Mouse (Mus musculus) forebrain, embryonic 11.5 days (tissue): ENCODE measurements at regions not wholly inside any gene's neighbourhood (a gene's known extent, or its start where the extent isn't known, plus 50 kb on each side); places are given as distances from the start of the nearest gene placed in this dataset.

Source experiments
- ATAC-seq: fragments of 200-750 bp; cut with Nextera tagmentation; replicated peaks from 2 replicates; pipeline ENCODE4 v1.8.0; 2017; ENCODE audit warnings: moderate TSS enrichment; ENCODE audit not compliant: low FRiP score
- DNase-seq: peaks from one replicate; pipeline ENCODE4 v3.0.0-alpha.2; 2017; ENCODE audit warnings: low spot score
- H3K27ac ChIP-seq: fragments of 300-500 bp; sonication (generic); 2 replicates; pipeline ENCODE4 v1.5.1; 2014; ENCODE audit warnings: low read depth, low read length
- H3K27me3 ChIP-seq: fragments of 300-500 bp; sonication (generic); 2 replicates; pipeline ENCODE4 v1.6.1; 2014; ENCODE audit warnings: mild to moderate bottlenecking, low read length, mixed read lengths; ENCODE audit not compliant: control insufficient read depth, insufficient read depth
- H3K36me3 ChIP-seq: fragments of 300-500 bp; sonication (generic); 2 replicates; pipeline ENCODE4 v1.6.1; 2014; ENCODE audit warnings: mild to moderate bottlenecking, low read length, moderate library complexity, mixed read lengths; ENCODE audit not compliant: control insufficient read depth, insufficient read depth
- H3K4me1 ChIP-seq: fragments of 300-500 bp; sonication (generic); replicated peaks from 2 replicates; pipeline ENCODE4 v1.6.1; 2014; ENCODE audit warnings: low read length, mixed read lengths; ENCODE audit not compliant: control insufficient read depth, insufficient read depth
- H3K4me2 ChIP-seq: fragments of 300-500 bp; sonication (generic); 2 replicates; pipeline ENCODE4 v1.6.1; 2014; ENCODE audit warnings: low read depth, mild to moderate bottlenecking, low read length, moderate library complexity, mixed read lengths; ENCODE audit not compliant: severe bottlenecking
- H3K4me3 ChIP-seq: fragments of 300-500 bp; sonication (generic); 2 replicates; pipeline ENCODE4 v1.5.1; 2014; ENCODE audit warnings: low read depth, low read length
- H3K9ac ChIP-seq: fragments of 300-500 bp; sonication (generic); 2 replicates; pipeline ENCODE4 v1.6.1; 2014; ENCODE audit warnings: low read length
- H3K9me3 ChIP-seq: fragments of 300-500 bp; sonication (generic); 2 replicates; pipeline ENCODE4 v1.6.1; 2016; ENCODE audit warnings: low read length, mixed read lengths; ENCODE audit not compliant: control insufficient read depth
- WGBS: fragments of 180-500 bp; shearing (Covaris S2); extraction: QIAGEN DNeasy Blood & Tissue Kit; methylation state at CpG from one replicate; pipeline ENCODE4 v1.1.7; 2014; 5-methylcytosine and 5-hydroxymethylcytosine counted together

DNA sequence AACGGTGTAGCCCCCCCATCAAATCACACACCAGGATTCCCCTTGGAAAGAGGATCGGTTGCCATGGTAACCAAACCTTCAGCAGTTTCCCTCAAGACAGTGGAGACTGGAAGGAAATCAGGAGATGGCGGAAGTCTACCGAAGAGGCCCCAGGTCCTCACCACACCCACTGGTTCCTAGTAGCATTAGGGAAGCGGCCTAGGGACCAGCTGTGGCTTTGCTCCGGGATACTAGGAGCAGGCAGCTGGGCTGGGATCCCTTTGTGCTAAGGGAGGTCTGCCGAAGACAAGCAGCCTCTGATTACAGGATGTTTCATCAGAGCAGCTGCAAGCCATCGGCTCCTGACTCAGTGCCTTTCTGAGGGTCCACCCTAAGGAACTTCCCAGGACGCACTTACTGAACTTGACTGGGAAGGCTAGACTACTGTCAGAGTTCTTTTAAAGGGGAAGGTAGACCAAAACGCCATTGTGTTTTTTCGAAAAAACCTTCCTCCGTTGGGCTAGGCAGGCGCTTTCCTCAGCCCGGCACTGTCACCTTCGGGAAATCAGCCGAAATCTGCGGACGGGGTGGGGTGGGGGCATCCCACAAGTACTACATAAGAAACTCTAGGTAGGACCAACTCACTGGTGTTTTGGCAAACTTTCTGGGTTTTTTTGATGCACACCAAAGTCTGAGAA lies 139.9 kb downstream of the Mtx2 start:
- 31% methylated on average over 18 of the region's 18 CpGs for WGBS
- no peak for ATAC-seq
- Histone ChIP-seq H3K4me2 (peak overlapping the region; percentile 0; the same call in 1 of the 2 replicates), H3K4me1 (0 out of 2 replicates have a peak, but pooled peaks cover 3% of the 10 kb centered on the region), H3K36me3 (no peaks in the 10 kb centered on the region), H3K4me3 (no peak overlapping the region), H3K9me3 (no peaks in the 10 kb centered on the region), H3K27ac (no peak overlapping the region), H3K9ac (no peak overlapping the region), H3K27me3 (peaks cover 3% of the 10 kb centered on the region; the same call in 1 of the 2 replicates)
- peak; percentile 57 for DNase-seq

DNA sequence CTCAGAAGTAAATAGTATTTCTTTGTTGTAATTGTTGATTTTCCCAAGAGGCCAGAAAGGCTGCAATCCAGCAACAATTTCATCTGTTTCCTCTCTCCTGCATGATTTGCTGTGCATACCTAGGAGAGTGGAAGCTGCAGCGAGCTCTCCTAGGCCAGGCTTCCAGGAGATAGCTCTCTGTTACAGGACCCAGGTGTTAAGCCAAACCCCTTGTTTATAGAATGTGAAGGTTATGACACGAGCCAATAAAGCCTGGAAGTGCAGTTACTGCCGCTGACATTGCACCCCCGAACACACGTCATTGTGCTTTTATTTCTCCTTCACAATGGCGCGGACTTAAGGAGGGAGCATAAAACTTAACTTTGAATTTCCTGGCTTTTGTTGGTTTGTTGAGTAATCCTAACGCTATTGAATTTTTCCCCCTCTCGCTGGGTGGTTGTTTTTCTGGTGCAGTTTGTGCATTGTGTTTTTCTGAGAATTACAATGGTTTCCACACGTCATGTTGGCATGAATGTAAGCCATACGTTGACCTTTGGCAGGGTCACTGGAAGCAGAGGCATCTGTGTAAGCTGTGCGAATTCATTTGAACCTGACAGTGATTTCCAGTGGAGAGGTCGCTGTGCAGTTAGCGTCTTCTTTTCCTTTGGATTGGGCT lies 145.1 kb downstream of the Mtx2 start:
- H3K27ac ChIP-seq: no peak overlapping the region
- WGBS: 51% methylated on average over 14 of the region's 14 CpGs
- H3K4me1 ChIP-seq: 0 out of 2 replicates have a peak, but pooled peaks cover 2% of the 10 kb centered on the region
- DNase-seq (no peak), ATAC-seq (no peak)
- no peak overlapping the region for H3K4me3 ChIP-seq
- no peaks in the 10 kb centered on the region for H3K36me3 ChIP-seq
- no peaks in the 10 kb centered on the region for H3K9me3 ChIP-seq
- peaks cover under 1% of the 10 kb centered on the region; the same call in 1 of the 2 replicates for H3K27me3 ChIP-seq
- no peak overlapping the region for H3K9ac ChIP-seq
- H3K4me2 ChIP-seq: no peak overlapping the region

DNA sequence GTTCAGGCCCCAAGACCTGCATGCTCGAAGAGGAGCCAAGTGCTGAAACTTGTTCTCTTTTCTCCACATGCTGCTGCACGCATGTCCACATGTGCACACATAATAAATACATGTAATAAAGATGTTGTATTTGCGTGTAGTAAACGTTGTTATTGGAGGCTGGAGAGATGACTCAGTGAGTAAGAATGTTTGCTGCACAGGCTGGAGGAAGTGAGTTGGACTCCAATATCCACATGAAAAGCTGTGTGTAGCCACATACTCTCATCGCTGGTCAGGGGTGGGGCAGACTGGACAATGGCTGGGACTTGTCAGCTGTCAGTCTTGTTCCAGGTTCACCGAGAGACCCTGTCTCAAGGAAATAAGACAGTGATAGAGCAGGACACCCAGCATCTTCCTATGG lies 147.8 kb downstream of the Mtx2 start:
- WGBS: 91% methylated on average over 6 of the region's 6 CpGs
- no peak for DNase-seq

DNA sequence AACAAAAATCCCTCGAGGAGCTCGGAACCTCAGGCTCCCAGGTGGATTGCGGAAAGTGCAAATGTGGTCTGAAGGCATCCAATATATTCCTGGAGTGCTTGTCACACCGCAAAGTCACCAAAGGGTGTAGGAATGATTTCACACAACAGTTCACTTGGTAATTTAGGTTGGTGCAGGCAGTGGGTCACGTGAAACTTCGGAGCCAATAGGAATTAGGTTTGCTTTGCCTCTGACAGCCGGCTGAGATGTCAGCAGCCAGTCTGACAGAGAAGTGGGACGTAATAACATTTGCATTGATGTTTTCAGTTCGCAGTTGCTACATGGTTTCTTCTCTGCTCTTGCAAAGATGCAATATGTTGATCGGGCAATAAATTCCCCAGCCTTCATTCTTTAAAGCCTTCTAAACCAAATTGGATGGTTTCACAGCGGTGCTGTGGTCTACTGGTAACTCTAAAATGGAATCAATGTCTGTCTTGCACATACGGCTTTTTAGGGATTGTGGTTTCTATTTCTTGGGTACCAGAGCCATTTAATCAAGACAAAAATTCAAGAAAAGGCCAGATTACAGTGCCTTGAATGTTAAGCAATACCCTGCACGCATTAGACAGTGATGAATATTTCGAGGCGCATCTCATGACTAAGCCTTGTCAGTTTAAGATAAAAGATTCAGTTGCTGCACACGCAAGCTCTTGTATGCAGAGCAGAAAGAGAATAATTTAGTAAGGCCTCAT lies 149.2 kb downstream of the Mtx2 start:
- H3K4me1 ChIP-seq: 0 out of 2 replicates have a peak, but pooled peaks cover 2% of the 10 kb centered on the region
- no peak for DNase-seq
- H3K27me3 ChIP-seq: no peaks in the 10 kb centered on the region
- H3K36me3 ChIP-seq: no peaks in the 10 kb centered on the region
- H3K27ac ChIP-seq: no peak overlapping the region
- 72% methylated on average over 16 of the region's 16 CpGs for WGBS
- no peak overlapping the region for H3K9ac ChIP-seq
- no peak overlapping the region for H3K4me3 ChIP-seq
- H3K9me3 ChIP-seq: no peaks in the 10 kb centered on the region
- no peak for ATAC-seq
- no peak overlapping the region for H3K4me2 ChIP-seq

More for the DNA sequence above, 147.8 kb downstream of the Mtx2 start:
- H3K27ac ChIP-seq: no peak overlapping the region
- no peak overlapping the region for H3K4me2 ChIP-seq
- no peaks in the 10 kb centered on the region for H3K9me3 ChIP-seq
- no peaks in the 10 kb centered on the region; the same call in 1 of the 2 replicates for H3K27me3 ChIP-seq
- no peak for ATAC-seq
- 0 out of 2 replicates have a peak, but pooled peaks cover 2% of the 10 kb centered on the region for H3K4me1 ChIP-seq
- no peak overlapping the region for H3K4me3 ChIP-seq
- H3K9ac ChIP-seq: no peak overlapping the region
- no peaks in the 10 kb centered on the region for H3K36me3 ChIP-seq

DNA sequence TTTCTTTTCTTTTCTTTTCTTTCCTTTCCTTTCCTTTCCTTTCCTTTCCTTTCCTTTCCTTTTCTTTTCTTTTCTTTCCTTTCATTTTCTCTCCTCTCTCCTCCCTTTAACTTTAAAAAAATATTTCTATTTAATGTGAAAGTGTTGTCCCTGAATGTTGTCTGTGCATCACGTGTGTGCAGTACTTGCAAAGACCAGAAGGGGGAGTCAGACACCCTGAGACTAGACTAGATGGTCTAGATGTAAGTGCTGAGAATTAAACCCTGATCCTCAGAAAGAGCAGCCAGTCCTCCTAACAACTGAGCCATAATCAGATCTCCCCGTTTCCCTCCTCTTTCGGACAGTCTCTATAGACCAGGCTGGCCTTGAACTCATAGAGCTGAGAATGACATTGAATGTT lies 151.7 kb downstream of the Mtx2 start:
- no peak for DNase-seq

DNA sequence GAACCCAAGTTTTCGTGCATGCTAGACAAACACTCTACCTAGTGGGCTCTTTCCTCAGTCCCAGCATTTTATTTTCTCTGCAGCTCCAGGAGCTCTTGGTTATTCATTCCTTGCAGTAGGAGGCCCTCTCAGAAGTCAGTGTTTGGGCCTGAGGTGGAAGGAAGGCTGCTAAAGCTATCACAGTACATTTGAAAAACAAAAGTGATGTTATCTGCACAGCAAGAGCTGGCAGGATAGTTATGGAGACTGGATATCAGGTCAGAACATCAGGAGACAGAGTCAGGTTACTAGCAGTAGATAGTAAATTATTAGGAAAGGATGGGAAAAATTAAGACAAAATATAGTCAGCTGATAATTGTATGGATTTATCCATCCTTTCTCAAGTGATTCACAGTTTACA lies 152.2 kb downstream of the Mtx2 start:
- DNase-seq: no peak
- H3K9me3 ChIP-seq: no peaks in the 10 kb centered on the region
- no peaks in the 10 kb centered on the region for H3K4me1 ChIP-seq
- no peaks in the 10 kb centered on the region for H3K36me3 ChIP-seq
- H3K27me3 ChIP-seq: no peaks in the 10 kb centered on the region
- no peak overlapping the region for H3K4me3 ChIP-seq
- no peak overlapping the region for H3K27ac ChIP-seq
- WGBS: 87% methylated on average over 1 of the region's 1 CpGs
- ATAC-seq: no peak
- H3K9ac ChIP-seq: no peak overlapping the region
- no peak overlapping the region for H3K4me2 ChIP-seq

More for the DNA sequence above, 151.7 kb downstream of the Mtx2 start:
- Histone ChIP-seq H3K27me3 (no peaks in the 10 kb centered on the region), H3K36me3 (no peaks in the 10 kb centered on the region), H3K27ac (no peak overlapping the region), H3K4me2 (no peak overlapping the region), H3K9ac (no peak overlapping the region), H3K4me1 (no peaks in the 10 kb centered on the region), H3K9me3 (no peaks in the 10 kb centered on the region), H3K4me3 (no peak overlapping the region)
- WGBS: 94% methylated on average over 3 of the region's 3 CpGs
- no peak for ATAC-seq

DNA sequence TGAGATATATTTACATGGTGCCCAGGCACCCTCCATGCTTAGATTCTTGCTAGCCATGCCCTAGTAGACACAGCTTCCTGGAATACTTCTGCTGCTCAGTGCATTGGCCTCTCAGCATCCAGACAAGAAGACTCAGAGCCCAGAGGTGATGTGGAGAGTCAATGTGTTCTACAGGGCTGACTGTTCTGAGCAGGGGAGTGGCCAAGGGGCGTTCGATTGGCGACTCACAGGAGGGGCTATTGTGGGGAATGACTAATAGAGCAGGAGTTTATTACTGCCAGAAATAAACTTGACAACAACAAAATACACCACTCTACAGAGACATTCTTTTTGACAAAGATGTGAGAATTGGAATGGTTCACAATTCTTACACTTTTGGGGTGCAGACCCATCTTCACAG lies 156.3 kb downstream of the Mtx2 start:
- no peak overlapping the region for H3K4me3 ChIP-seq
- no peak for ATAC-seq
- 89% methylated on average over 3 of the region's 3 CpGs for WGBS
- no peaks in the 10 kb centered on the region for H3K9me3 ChIP-seq
- no peak overlapping the region for H3K9ac ChIP-seq
- no peaks in the 10 kb centered on the region for H3K27me3 ChIP-seq
- H3K4me1 ChIP-seq: no peaks in the 10 kb centered on the region
- H3K4me2 ChIP-seq: no peak overlapping the region
- DNase-seq: no peak
- H3K36me3 ChIP-seq: no peaks in the 10 kb centered on the region
- H3K27ac ChIP-seq: no peak overlapping the region

DNA sequence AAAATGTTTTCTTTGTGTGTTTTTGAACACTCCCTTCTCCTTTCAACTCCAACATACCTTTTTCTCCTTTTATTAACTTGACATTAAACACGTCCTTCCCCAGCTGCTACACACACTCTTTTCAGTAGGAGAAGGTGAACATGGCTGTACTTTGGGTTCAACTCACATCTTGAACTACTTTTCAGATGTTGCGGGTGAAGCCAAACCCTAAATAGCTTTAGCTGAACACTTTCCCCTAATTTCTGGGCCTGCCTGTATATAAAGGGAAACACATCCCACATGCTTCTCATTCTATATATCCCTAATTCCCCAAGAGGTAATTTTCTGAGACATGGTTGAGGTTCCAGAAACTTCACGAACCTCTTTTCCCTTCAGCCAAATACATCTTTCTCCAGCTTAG lies 168.2 kb downstream of the Mtx2 start:
- DNase-seq: no peak
- no peaks in the 10 kb centered on the region for H3K4me1 ChIP-seq
- H3K9ac ChIP-seq: no peak overlapping the region
- no peak overlapping the region for H3K27ac ChIP-seq
- H3K36me3 ChIP-seq: no peaks in the 10 kb centered on the region
- no peak for ATAC-seq
- H3K9me3 ChIP-seq: no peaks in the 10 kb centered on the region
- WGBS: 85% methylated on average over 3 of the region's 3 CpGs
- no peaks in the 10 kb centered on the region for H3K27me3 ChIP-seq
- H3K4me3 ChIP-seq: no peak overlapping the region
- H3K4me2 ChIP-seq: no peak overlapping the region
